Mouse (Mus musculus): ENCODE data around the gene Bloc1s3. TPM values are rescaled to one million over a fixed set of nuclear protein-coding genes. Genes with fewer than 3 reads are reported as not detected.

The Bloc1s3 gene
- total and polyA plus RNA-seq, 3 experiments = 4.2 to 5.7 (median 5.2) TPM

DNA sequence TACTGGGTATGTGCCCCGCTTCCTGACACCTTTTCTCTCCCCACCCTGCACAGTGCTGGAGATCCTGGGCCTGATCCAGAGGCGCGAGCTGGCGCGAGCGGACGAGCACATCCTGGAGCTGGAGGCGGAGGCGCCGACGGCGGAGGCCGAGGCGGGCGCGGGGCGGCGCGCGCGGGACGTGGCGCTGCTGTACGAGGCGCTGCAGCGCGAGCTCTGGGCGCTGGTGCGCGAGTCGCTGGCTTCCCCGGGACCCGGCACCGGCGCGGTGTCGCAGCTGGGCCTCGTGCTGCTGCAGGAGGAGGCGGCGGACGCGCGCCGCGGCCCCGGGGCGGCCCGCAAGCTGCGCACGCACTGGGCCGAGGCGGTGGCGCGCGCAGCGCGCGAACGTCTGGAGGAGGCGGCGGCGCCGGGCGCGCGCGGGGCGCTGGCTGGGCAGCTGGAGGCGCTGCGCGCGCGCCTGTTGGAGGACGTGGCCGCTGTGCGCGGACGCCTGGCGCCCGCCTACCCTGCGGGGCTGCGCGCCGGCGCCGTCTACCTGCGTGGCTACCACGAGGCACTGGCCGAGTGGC, 34.2 kb downstream of the Bloc1s3 start:
- DNase-seq (ENCODE audit: low spot score) (no peak), ATAC-seq (ENCODE audit: extremely low read depth, insufficient number of reproducible peaks, low FRiP score, poor library complexity, severe bottlenecking) (no peak)
- Histone ChIP-seq H3K27me3 (ENCODE audit: insufficient read depth, low read length) (peaks cover 34% of the 10 kb centered on the region), H3K4me3 (ENCODE audit: low read depth, low read length) (no peak overlapping the region), H3K4me1 (ENCODE audit: insufficient read depth, low read depth, low read length) (peaks cover 4% of the 10 kb centered on the region; the same call in 1 of the 2 replicates), H3K9me3 (replicated peaks) (peaks cover 7% of the 10 kb centered on the region), H3K36me3 (replicated peaks) (no peaks in the 10 kb centered on the region)
- TF ChIP-seq TAL1 (conservative IDR thresholded peaks at IDR 0.05; ENCODE audit: low read depth, low read length) (no peak), GATA1 (IDR thresholded peaks at IDR 0.05; ENCODE audit: borderline replicate concordance, low read length) (no peak), GATA2 (IDR thresholded peaks at IDR 0.05; ENCODE audit: borderline replicate concordance, low read depth, low read length) (no peak), CTCF (IDR thresholded peaks at IDR 0.05; ENCODE audit: low read depth, low read length) (no peak), POLR2AphosphoS5 (IDR thresholded peaks at IDR 0.05; ENCODE audit: insufficient replicate concordance, low read depth, low read length) (no peak)

GRCm38 (mm10) chr7:19472403-19472802, 35.8 kb downstream of the Bloc1s3 start:
- Histone ChIP-seq H3K4me3 (ENCODE audit: low read depth, low read length) (no peak overlapping the region), H3K27me3 (ENCODE audit: insufficient read depth, low read length) (peaks cover 26% of the 10 kb centered on the region; the same call in 1 of the 2 replicates), H3K4me1 (ENCODE audit: insufficient read depth, low read depth, low read length) (peaks cover 7% of the 10 kb centered on the region), H3K36me3 (replicated peaks) (no peaks in the 10 kb centered on the region), H3K9me3 (replicated peaks) (peaks cover 7% of the 10 kb centered on the region)
- ATAC-seq (ENCODE audit: extremely low read depth, insufficient number of reproducible peaks, low FRiP score, poor library complexity, severe bottlenecking) = no peak
- DNase-seq (ENCODE audit: low spot score) = no peak
- no peak for TF ChIP-seq TAL1 (conservative IDR thresholded peaks at IDR 0.05; ENCODE audit: low read depth, low read length)
- no peak for TF ChIP-seq GATA1 (IDR thresholded peaks at IDR 0.05; ENCODE audit: borderline replicate concordance, low read length)
- no peak for TF ChIP-seq GATA2 (IDR thresholded peaks at IDR 0.05; ENCODE audit: borderline replicate concordance, low read depth, low read length)
- TF ChIP-seq CTCF (IDR thresholded peaks at IDR 0.05; ENCODE audit: low read depth, low read length) = no peak
- TF ChIP-seq POLR2AphosphoS5 (IDR thresholded peaks at IDR 0.05; ENCODE audit: insufficient replicate concordance, low read depth, low read length) = no peak

GRCm38 (mm10) chr7:19470308-19470707, 37.9 kb downstream of the Bloc1s3 start:
- peaks cover 32% of the 10 kb centered on the region; the same call in 1 of the 2 replicates for H3K27me3 ChIP-seq (ENCODE audit: insufficient read depth, low read length)
- no peak for DNase-seq (ENCODE audit: low spot score)
- no peak for TF ChIP-seq TAL1 (conservative IDR thresholded peaks at IDR 0.05; ENCODE audit: low read depth, low read length)
- TF ChIP-seq GATA2 (IDR thresholded peaks at IDR 0.05; ENCODE audit: borderline replicate concordance, low read depth, low read length) = no peak
- no peak for TF ChIP-seq GATA1 (IDR thresholded peaks at IDR 0.05; ENCODE audit: borderline replicate concordance, low read length)
- no peak for TF ChIP-seq CTCF (IDR thresholded peaks at IDR 0.05; ENCODE audit: low read depth, low read length)
- TF ChIP-seq POLR2AphosphoS5 (IDR thresholded peaks at IDR 0.05; ENCODE audit: insufficient replicate concordance, low read depth, low read length) = no peak
- peaks cover 7% of the 10 kb centered on the region for H3K9me3 ChIP-seq (replicated peaks)
- H3K4me1 ChIP-seq (ENCODE audit: insufficient read depth, low read depth, low read length) = peaks cover 7% of the 10 kb centered on the region
- no peak for ATAC-seq (ENCODE audit: extremely low read depth, insufficient number of reproducible peaks, low FRiP score, poor library complexity, severe bottlenecking)
- no peak overlapping the region for H3K4me3 ChIP-seq (ENCODE audit: low read depth, low read length)
- H3K36me3 ChIP-seq (replicated peaks) = no peaks in the 10 kb centered on the region

DNA sequence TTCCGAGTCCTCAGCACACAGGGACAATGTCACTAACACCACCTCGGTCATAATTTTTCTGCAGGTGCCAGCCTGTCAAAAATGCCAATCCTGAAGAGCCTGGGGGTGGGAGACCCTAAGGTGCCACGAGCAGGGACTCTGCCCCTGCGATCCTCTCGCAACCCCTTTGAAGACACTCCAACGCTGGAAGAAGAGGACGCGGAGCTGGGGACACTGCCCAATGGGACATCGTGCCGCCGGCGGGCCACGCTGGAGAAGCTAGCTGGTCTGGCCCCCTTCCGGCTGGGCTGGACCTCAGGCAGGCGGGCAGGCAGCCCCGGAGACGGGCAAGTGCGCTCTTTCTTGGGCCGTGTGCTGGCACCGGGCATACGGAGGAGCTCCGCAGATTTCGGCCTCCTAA, 38.8 kb downstream of the Bloc1s3 start:
- TF ChIP-seq GATA2 (IDR thresholded peaks at IDR 0.05; ENCODE audit: borderline replicate concordance, low read depth, low read length) (no peak), CTCF (IDR thresholded peaks at IDR 0.05; ENCODE audit: low read depth, low read length) (no peak), POLR2AphosphoS5 (IDR thresholded peaks at IDR 0.05; ENCODE audit: insufficient replicate concordance, low read depth, low read length) (no peak), GATA1 (IDR thresholded peaks at IDR 0.05; ENCODE audit: borderline replicate concordance, low read length) (no peak), TAL1 (conservative IDR thresholded peaks at IDR 0.05; ENCODE audit: low read depth, low read length) (no peak)
- Histone ChIP-seq H3K27me3 (ENCODE audit: insufficient read depth, low read length) (peaks cover 40% of the 10 kb centered on the region), H3K36me3 (replicated peaks) (no peaks in the 10 kb centered on the region), H3K9me3 (replicated peaks) (peaks cover 7% of the 10 kb centered on the region), H3K4me3 (ENCODE audit: low read depth, low read length) (no peak overlapping the region), H3K4me1 (ENCODE audit: insufficient read depth, low read depth, low read length) (peaks cover 7% of the 10 kb centered on the region)
- ATAC-seq (ENCODE audit: extremely low read depth, insufficient number of reproducible peaks, low FRiP score, poor library complexity, severe bottlenecking) = no peak
- DNase-seq (ENCODE audit: low spot score) = no peak

GRCm38 (mm10) chr7:19468279-19468678, 39.9 kb downstream of the Bloc1s3 start:
- no peaks in the 10 kb centered on the region for H3K36me3 ChIP-seq (replicated peaks)
- peaks cover 7% of the 10 kb centered on the region for H3K4me1 ChIP-seq (ENCODE audit: insufficient read depth, low read depth, low read length)
- DNase-seq (ENCODE audit: low spot score) (no peak), ATAC-seq (ENCODE audit: extremely low read depth, insufficient number of reproducible peaks, low FRiP score, poor library complexity, severe bottlenecking) (no peak)
- no peak overlapping the region for H3K4me3 ChIP-seq (ENCODE audit: low read depth, low read length)
- TF ChIP-seq GATA2 (IDR thresholded peaks at IDR 0.05; ENCODE audit: borderline replicate concordance, low read depth, low read length) (no peak), GATA1 (IDR thresholded peaks at IDR 0.05; ENCODE audit: borderline replicate concordance, low read length) (no peak), TAL1 (conservative IDR thresholded peaks at IDR 0.05; ENCODE audit: low read depth, low read length) (no peak), POLR2AphosphoS5 (IDR thresholded peaks at IDR 0.05; ENCODE audit: insufficient replicate concordance, low read depth, low read length) (no peak), CTCF (IDR thresholded peaks at IDR 0.05; ENCODE audit: low read depth, low read length) (no peak)
- H3K27me3 ChIP-seq (ENCODE audit: insufficient read depth, low read length) = peaks cover 42% of the 10 kb centered on the region
- H3K9me3 ChIP-seq (replicated peaks) = no peaks in the 10 kb centered on the region

DNA sequence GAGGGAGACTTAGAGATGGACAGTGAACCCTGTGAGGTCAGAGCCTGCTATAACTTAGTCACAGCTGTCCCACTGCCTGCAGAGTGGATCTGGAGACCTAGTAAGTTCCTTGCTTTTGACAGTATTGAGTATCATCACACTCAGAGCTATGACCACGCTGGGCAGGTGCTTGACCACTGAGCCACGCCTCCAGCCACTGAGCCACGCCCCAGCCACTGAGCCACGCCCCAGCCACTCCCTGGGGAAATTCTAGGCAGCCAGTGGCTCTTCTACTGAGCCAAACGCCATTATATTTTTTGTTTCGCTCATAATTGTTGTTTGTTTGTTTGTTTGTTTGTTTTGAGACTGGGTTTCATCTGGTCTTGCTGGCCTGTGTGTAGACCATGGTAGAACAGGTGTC, 40.5 kb downstream of the Bloc1s3 start:
- peaks cover 46% of the 10 kb centered on the region for H3K27me3 ChIP-seq (ENCODE audit: insufficient read depth, low read length)
- H3K4me1 ChIP-seq (ENCODE audit: insufficient read depth, low read depth, low read length) = peaks cover 11% of the 10 kb centered on the region
- H3K4me3 ChIP-seq (ENCODE audit: low read depth, low read length) = no peak overlapping the region
- H3K9me3 ChIP-seq (replicated peaks) = no peaks in the 10 kb centered on the region
- DNase-seq (ENCODE audit: low spot score) (no peak), ATAC-seq (ENCODE audit: extremely low read depth, insufficient number of reproducible peaks, low FRiP score, poor library complexity, severe bottlenecking) (no peak)
- no peak for TF ChIP-seq POLR2AphosphoS5 (IDR thresholded peaks at IDR 0.05; ENCODE audit: insufficient replicate concordance, low read depth, low read length)
- TF ChIP-seq GATA1 (IDR thresholded peaks at IDR 0.05; ENCODE audit: borderline replicate concordance, low read length) = no peak
- TF ChIP-seq CTCF (IDR thresholded peaks at IDR 0.05; ENCODE audit: low read depth, low read length) = no peak
- no peak for TF ChIP-seq TAL1 (conservative IDR thresholded peaks at IDR 0.05; ENCODE audit: low read depth, low read length)
- no peak for TF ChIP-seq GATA2 (IDR thresholded peaks at IDR 0.05; ENCODE audit: borderline replicate concordance, low read depth, low read length)
- no peaks in the 10 kb centered on the region for H3K36me3 ChIP-seq (replicated peaks)
